Mouse (Mus musculus) kidney, adult 2 months (tissue): ENCODE measurements around the gene Scgb1a1.

Experiments
- CTCF ChIP-seq: fragments of 200-500 bp; conservative IDR thresholded peaks from 2 replicates; pipeline ENCODE4 v1.5.1; 2011; ENCODE audit warnings: low read depth, mild to moderate bottlenecking, control low read depth, low read length, moderate library complexity, mixed read lengths; ENCODE audit not compliant: insufficient read depth, insufficient read length
- POLR2A ChIP-seq: fragments of 200-500 bp; IDR thresholded peaks from one replicate; pipeline ENCODE4 v1.6.1; 2011; ENCODE audit warnings: low read depth, low read length, control low read depth

DNA sequence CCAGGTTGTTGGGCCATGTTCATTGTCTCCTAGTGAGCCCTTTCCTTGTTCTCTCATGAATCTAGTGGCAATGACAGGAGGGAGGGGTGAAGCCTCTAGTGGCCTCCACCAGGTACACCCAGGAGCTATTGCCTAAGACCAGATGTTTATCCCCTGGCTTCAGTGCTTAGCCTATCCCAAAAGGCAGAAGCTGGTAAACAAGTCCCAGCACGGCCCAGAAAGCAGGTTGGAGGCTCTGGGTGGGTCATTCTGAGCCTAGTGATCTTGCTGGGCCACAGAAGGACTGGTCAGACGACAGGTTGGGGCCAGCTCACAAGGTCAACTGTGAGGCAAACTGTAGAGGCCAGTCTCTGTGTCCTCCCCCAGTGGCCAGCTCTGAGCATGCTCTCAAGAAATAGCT is 3.0 kb upstream of the Scgb1a1 start:
- no peak; the same call in 1 of the 2 replicates for TF ChIP-seq CTCF
- TF ChIP-seq POLR2A: no peak
